Mouse (Mus musculus) T-helper 2 cell (primary cell): ENCODE data around the gene Foxi1.

Experiments
- in situ Hi-C: fragments of 300-600 bp; cut with MboI, MseI; formaldehyde crosslinking; loops from one replicate; pipeline ENCODE4 v1.15.1; 2025; ENCODE audit warnings: high pct_unique_total_duplicates

The Foxi1 gene

DNA sequence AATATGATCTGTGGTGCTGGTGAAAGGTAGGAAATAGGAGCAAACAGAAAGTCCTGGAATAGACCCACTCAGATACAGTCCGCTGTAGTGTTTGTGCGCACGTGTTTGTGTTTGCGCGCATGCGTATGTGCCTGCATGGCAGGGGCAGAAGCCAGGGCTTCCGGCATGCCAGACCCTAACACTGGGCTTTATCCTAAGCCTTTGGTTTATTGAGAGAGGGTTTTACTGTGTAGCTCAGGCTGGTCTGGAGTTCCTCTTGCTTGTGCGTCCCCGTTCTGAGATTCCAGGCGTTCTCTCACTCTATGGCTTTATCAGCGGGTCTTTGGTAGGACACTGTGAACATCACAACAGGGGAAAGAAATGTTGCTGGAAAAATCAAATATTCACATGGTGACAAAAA is 42.6 kb downstream of the Foxi1 start:
- in situ Hi-C loops = loop anchor here (10.0 kb wide), 2 partner anchors 950 to 1060 kb away; no protein-coding TSS in a partner anchor

- in situ Hi-C loops = no loop called here
Observed at GRCm38 (mm10) chr11:34158916-34159315, 49.0 kb downstream of the Foxi1 start.

DNA sequence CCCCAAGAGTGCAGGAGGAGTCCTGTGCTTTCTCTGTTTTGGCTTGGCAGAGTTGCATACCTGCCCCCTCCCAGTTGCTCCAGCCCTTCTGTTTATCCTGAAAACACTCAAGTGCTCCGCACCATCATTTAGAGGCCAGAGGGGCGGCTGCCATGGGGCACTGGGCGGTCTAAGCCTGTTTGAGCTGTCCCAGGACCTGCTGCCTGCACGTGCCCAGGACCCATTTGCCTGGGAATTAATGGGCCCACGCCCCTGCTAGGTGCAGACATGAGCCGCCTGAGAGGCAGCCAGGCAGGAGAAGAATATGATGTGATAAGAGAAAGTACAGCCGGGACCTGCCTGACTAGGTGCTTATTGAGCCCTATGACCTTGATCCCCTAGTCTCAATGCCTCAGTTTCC is 52.7 kb downstream of the Foxi1 start:
- in situ Hi-C loops = no loop called here
